Mouse (Mus musculus) small intestine, adult 2 months (tissue): ENCODE results near the gene Nyap2.

ENCODE experiments used
- CTCF ChIP-seq: fragments of 200-500 bp; IDR thresholded peaks from 2 replicates; pipeline ENCODE4 v1.5.1; 2012; ENCODE audit warnings: low read depth, mild to moderate bottlenecking, control low read depth, inconsistent platforms, low read length, moderate library complexity, mixed read lengths; ENCODE audit not compliant: insufficient replicate concordance, insufficient read length; ENCODE audit errors: extremely low read depth
- POLR2A ChIP-seq: fragments of 200-500 bp; IDR thresholded peaks from 2 replicates; pipeline ENCODE4 v1.6.1; 2012; ENCODE audit warnings: low read depth, mild to moderate bottlenecking, control low read depth, inconsistent platforms, low read length, moderate library complexity

- TF ChIP-seq POLR2A = no peak
- no peak for TF ChIP-seq CTCF
These were observed 103.0 kb downstream of the Nyap2 start for GRCm38 (mm10) chr1:81179725-81180124.
